Mouse (Mus musculus) C2C12 (cell line): ENCODE data around the gene Timm23. TPM values are rescaled to one million over a fixed set of nuclear protein-coding genes. Genes with fewer than 3 reads are reported as not detected.
A peak's percentile ranks its signal among the peaks of the same experiment; 100 is the strongest.

Experiments used
- H3K27me3 ChIP-seq: one replicate; pipeline ENCODE4 v1.6.1; 2011; ENCODE audit not compliant: control insufficient read depth, insufficient read depth, insufficient read length
- H3K36me3 ChIP-seq: one replicate; pipeline ENCODE4 v1.6.1; 2011; ENCODE audit not compliant: control insufficient read depth, insufficient read depth
- H3K4me3 ChIP-seq: one replicate; pipeline ENCODE4 v1.5.1; 2011; ENCODE audit warnings: mild to moderate bottlenecking, control low read depth; ENCODE audit not compliant: poor library complexity, insufficient read depth, severe bottlenecking
- H3K79me2 ChIP-seq: one replicate; pipeline ENCODE4 v1.6.1; 2011; ENCODE audit not compliant: control insufficient read depth, insufficient read depth
- H3K79me3 ChIP-seq: one replicate; pipeline ENCODE4 v1.6.1; 2011; ENCODE audit warnings: low read depth, control low read depth
- H3ac ChIP-seq: one replicate; pipeline ENCODE3; 2011; ENCODE audit warnings: low read depth; ENCODE audit not compliant: control insufficient read depth, insufficient read length
- CEBPB ChIP-seq: IDR thresholded peaks from one replicate; pipeline ENCODE4 v1.6.1; 2011; ENCODE audit warnings: low read depth, mild to moderate bottlenecking, control low read depth, moderate library complexity
- CTCF ChIP-seq: IDR thresholded peaks from one replicate; pipeline ENCODE4 v1.5.1; 2011; ENCODE audit not compliant: control insufficient read depth, insufficient read depth, insufficient read length
- FOSL1 ChIP-seq: IDR thresholded peaks from one replicate; pipeline ENCODE4 v1.8.0; 2011; ENCODE audit warnings: mild to moderate bottlenecking, low read length; ENCODE audit not compliant: poor library complexity, insufficient read depth, severe bottlenecking
- MAX ChIP-seq: IDR thresholded peaks from one replicate; pipeline ENCODE4 v1.6.1; 2011; ENCODE audit warnings: mild to moderate bottlenecking, control low read depth
- MYOD1 ChIP-seq: IDR thresholded peaks from one replicate; pipeline ENCODE4 v1.6.1; 2011; ENCODE audit warnings: low read depth; ENCODE audit not compliant: control insufficient read depth, insufficient read length
- MYOG ChIP-seq: IDR thresholded peaks from one replicate; pipeline ENCODE4 v1.6.1; 2011; ENCODE audit not compliant: control insufficient read depth, insufficient read length; ENCODE audit errors: extremely low read depth
- USF1 ChIP-seq: IDR thresholded peaks from one replicate; pipeline ENCODE4 v1.6.1; 2011; ENCODE audit warnings: low read depth, mild to moderate bottlenecking, control low read depth, moderate library complexity
- polyA plus RNA-seq: library from polyadenylated mRNA; unstranded; fragments of >200 nt; fragmentation: generic; extraction: Trizol; gene quantifications from one replicate; pipeline ENCODE4 v1.2.1, GENCODE M21; 2012; ENCODE audit warnings: missing spikeins

The Timm23 gene
- polyA plus RNA-seq, 1 experiment, result 300 TPM

DNA sequence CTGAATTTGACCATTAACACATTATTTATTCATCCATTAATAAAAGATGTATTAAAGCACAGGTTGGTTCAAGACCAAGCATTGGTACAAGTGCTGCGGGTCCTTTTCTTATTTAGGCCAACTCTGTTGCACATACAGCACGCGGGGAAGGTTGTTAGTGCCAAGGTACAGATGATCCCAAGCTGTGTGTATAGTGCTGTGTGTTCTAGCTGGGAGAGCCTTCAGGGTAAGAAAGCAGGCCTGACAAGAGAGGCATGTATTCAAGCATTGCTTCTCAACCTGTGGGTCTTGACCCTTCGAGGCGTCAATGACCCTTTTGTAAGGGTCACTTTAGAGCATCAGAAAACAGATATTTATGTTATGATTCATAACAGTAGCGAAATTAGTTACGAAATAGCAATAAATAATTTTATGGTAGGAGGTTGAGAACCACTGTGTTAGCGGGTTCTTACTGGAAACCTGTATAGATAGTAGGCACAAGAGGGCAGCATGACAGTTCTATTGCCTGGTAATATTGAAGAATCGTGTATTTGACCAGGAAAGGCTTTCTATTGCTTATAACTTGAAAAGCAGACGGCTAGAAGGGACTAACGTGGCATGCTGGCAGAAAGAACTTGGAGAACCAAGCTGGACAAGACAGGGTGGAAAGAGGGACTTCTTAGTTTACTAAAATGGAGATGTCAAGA lies 38.4 kb downstream of the Timm23 start:
- H3ac ChIP-seq, result no peak overlapping the region
- H3K4me3 ChIP-seq, result no peak overlapping the region
- H3K27me3 ChIP-seq, result no peaks in the 10 kb centered on the region
- H3K79me2 ChIP-seq, result peaks cover 84% of the 10 kb centered on the region
- TF ChIP-seq CTCF (no peak), FOSL1 (no peak), MYOG (no peak), USF1 (no peak)
- H3K79me3 ChIP-seq, result peaks cover 66% of the 10 kb centered on the region
- H3K36me3 ChIP-seq, result no peaks in the 10 kb centered on the region

DNA sequence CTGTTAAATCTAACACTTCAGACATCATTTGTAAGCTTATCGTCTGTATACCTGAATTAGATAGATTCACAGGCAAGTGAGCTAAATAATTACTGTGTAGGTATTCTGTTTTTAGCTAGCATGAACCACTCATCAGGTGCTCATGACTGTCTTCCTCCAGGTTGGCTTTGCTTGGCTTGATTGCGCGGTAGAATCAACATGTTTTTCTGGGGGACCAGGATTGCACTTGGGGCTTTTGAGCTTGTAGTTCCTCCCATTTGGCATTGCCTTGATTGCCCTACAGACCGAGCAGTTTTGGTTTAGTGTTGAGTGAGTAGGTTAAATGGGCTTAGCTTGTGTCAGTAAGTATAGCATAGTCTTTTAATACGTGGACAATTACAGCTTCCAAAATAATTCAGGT lies 39.5 kb downstream of the Timm23 start:
- Histone ChIP-seq H3K79me3 (peaks cover 56% of the 10 kb centered on the region), H3K4me3 (no peak overlapping the region), H3K79me2 (peaks cover 73% of the 10 kb centered on the region), H3ac (no peak overlapping the region), H3K36me3 (no peaks in the 10 kb centered on the region), H3K27me3 (no peaks in the 10 kb centered on the region)
- TF ChIP-seq MYOD1 (no peak), MAX (no peak), MYOG (no peak), USF1 (no peak), CEBPB (no peak), CTCF (no peak)

GRCm38 (mm10) chr14:32161090-32161885 lies 40.4 kb downstream of the Timm23 start:
- no peak for TF ChIP-seq MYOD1
- TF ChIP-seq FOSL1, result no peak
- no peak for TF ChIP-seq CTCF
- no peak for TF ChIP-seq MYOG
- no peak for TF ChIP-seq MAX
- TF ChIP-seq USF1, result no peak
- TF ChIP-seq CEBPB, result no peak
- Histone ChIP-seq H3K79me2 (peaks cover 64% of the 10 kb centered on the region), H3K79me3 (peaks cover 50% of the 10 kb centered on the region), H3K4me3 (peak overlapping the region; percentile 74), H3ac (no peak overlapping the region), H3K36me3 (no peaks in the 10 kb centered on the region), H3K27me3 (no peaks in the 10 kb centered on the region)

- Histone ChIP-seq H3K4me3 (peak overlapping the region; percentile 74), H3K79me2 (peaks cover 57% of the 10 kb centered on the region), H3K36me3 (no peaks in the 10 kb centered on the region), H3ac (peak overlapping the region; percentile 60), H3K79me3 (peaks cover 46% of the 10 kb centered on the region), H3K27me3 (no peaks in the 10 kb centered on the region)
- no peak for TF ChIP-seq MAX
- no peak for TF ChIP-seq MYOG
- no peak for TF ChIP-seq USF1
- no peak for TF ChIP-seq CEBPB
- no peak for TF ChIP-seq MYOD1
- no peak for TF ChIP-seq CTCF
- TF ChIP-seq FOSL1, result no peak
These were observed 41.1 kb downstream of the Timm23 start for GRCm38 (mm10) chr14:32160563-32160962.

DNA sequence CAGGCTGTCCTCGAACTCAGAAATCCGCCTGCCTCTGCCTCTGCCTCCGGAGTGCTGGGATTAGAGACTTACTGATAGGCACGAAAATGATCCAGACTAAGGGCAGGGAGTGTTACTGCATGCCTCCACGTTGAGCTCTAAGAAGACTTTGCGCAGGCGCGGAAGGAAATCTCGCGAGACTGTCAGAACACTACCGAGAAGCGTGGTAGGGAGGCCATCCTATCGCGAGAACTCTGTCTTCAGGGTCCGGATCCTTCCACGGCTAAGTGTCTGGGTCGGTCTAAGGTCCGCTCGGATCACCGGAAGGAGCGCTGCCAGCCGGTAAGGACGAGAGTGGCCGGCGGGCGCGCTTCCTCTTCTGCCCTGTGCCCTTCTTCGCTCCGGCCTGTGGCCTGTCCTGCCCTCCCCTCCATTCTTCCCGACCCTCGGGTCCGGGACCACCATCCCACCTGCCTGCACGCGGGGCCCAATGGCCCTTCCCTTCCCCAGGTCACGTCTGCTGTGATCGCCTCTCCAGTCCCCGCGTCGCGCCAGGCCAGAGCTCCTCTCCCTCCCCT lies 41.9 kb downstream of the Timm23 start, which contains the start of gene Ncoa4:
Gene Ncoa4 (plus strand): TSS at position 176 of the 557 bp plus-strand sequence.
- Histone ChIP-seq H3K79me2 (peaks cover 49% of the 10 kb centered on the region), H3ac (peak within 1 kb of the TSS; percentile 60), H3K27me3 (no peaks in the 10 kb centered on the region), H3K36me3 (no peaks in the 10 kb centered on the region), H3K79me3 (peaks cover 41% of the 10 kb centered on the region), H3K4me3 (peak within 1 kb of the TSS; percentile 74)
- no peak for TF ChIP-seq USF1
- no peak for TF ChIP-seq MAX
- no peak for TF ChIP-seq MYOG
